Mouse (Mus musculus) adipose tissue, adult 10 weeks (tissue): ENCODE data around the gene Gjc2. TPM values are rescaled to one million over a fixed set of nuclear protein-coding genes. Genes with fewer than 3 reads are reported as not detected.

Experiments
- polyA plus RNA-seq: library from polyadenylated mRNA; stranded (reverse); fragments of 350-450 nt; fragmentation: Illumina TruSeq; extraction: RNeasy Lipid Tissue Mini Kit (QIAGEN cat#74804); gene quantifications from one replicate; pipeline ENCODE4 v1.2.3, GENCODE M21; 2014; ENCODE audit warnings: low read depth, low replicate concordance

The Gjc2 gene
- 2.7 TPM for polyA plus RNA-seq

GRCm38 (mm10) chr11:59182864-59183331, at the start of gene Gjc2:
Gene Gjc2 (minus strand): TSS chr11:59183213.

GRCm38 (mm10) chr11:59228122-59228953, 45.3 kb upstream of the Gjc2 start, which contains the start of gene Arf1:
Gene Arf1 (minus strand): TSS chr11:59228270.

GRCm38 (mm10) chr11:59208153-59208831, 25.3 kb upstream of the Gjc2 start, which contains the start of gene 2310033P09Rik:
Gene 2310033P09Rik (plus strand): TSS chr11:59208321.

GRCm38 (mm10) chr11:59202081-59202995, 19.3 kb upstream of the Gjc2 start, which contains the start of gene Mrpl55:
Gene Mrpl55 (plus strand): TSS chr11:59202486.

GRCm38 (mm10) chr11:59192059-59192386, 9.0 kb upstream of the Gjc2 start, which contains the start of gene Guk1:
Gene Guk1 (minus strand): TSS chr11:59192212.

GRCm38 (mm10) chr11:59163255-59164236, 19.5 kb downstream of the Gjc2 start, which contains the start of gene Iba57:
Gene Iba57 (minus strand): TSS chr11:59163739.

GRCm38 (mm10) chr11:59135904-59136452, 47.0 kb downstream of the Gjc2 start, which contains the start of gene Obscn:
Gene Obscn (minus strand): TSS chr11:59136402.

Other genes with a start within 250 kb of the Gjc2 start
- gene Rnf187, start 244.3 kb downstream of the Gjc2 start, polyA plus RNA-seq, result 80.5 TPM
- 1.9 TPM for gene Hist3h2ba, start 234.3 kb downstream of the Gjc2 start, polyA plus RNA-seq
- gene Hist3h2a, start 228.5 kb downstream of the Gjc2 start, polyA plus RNA-seq, result 13.9 TPM
- 2.5 TPM for gene Trim17, start 228.5 kb downstream of the Gjc2 start, polyA plus RNA-seq
- 24.7 TPM for gene Trim11, start 205.1 kb downstream of the Gjc2 start, polyA plus RNA-seq
- 0.27 TPM for gene Obscn, start 46.8 kb downstream of the Gjc2 start, polyA plus RNA-seq
- 4.8 TPM for gene Iba57, start 19.5 kb downstream of the Gjc2 start, polyA plus RNA-seq
- 107 TPM for gene Guk1, start 9.0 kb upstream of the Gjc2 start, polyA plus RNA-seq
- gene Mrpl55, start 19.3 kb upstream of the Gjc2 start, polyA plus RNA-seq, result 44.6 TPM
- gene 2310033P09Rik, start 25.1 kb upstream of the Gjc2 start, polyA plus RNA-seq, result 26.6 TPM
- gene Arf1, start 45.1 kb upstream of the Gjc2 start, polyA plus RNA-seq, result 415 TPM
- 0.31 TPM for gene Wnt3a, start 107.5 kb upstream of the Gjc2 start, polyA plus RNA-seq
- 5.1 TPM for gene Wnt9a, start 123.7 kb upstream of the Gjc2 start, polyA plus RNA-seq
- gene Prss38, start 192.4 kb upstream of the Gjc2 start, polyA plus RNA-seq, result not detected